Mouse (Mus musculus): ENCODE results near the gene Chn2.

GRCm38 (mm10) chr6:54278613-54279012, 239.3 kb downstream of the Chn2 start:
- TF ChIP-seq GATA1 (IDR thresholded peaks at IDR 0.05; ENCODE audit: low read length), result no peak
- no peak for TF ChIP-seq TAL1 (IDR thresholded peaks at IDR 0.05; ENCODE audit: low read length)

Data from erythroblast, embryonic 14.5 days (primary cell).